Mouse (Mus musculus) E14TG2a.4 (cell line): ENCODE measurements around the gene Dysf.

Experiments used
- CTCF ChIP-seq: conservative IDR thresholded peaks from 2 replicates; pipeline ENCODE4 v1.5.1; 2014; ENCODE audit warnings: low read length
- NANOG ChIP-seq: IDR thresholded peaks from 2 replicates; pipeline ENCODE4 v1.6.1; 2014; ENCODE audit warnings: borderline replicate concordance, low read length, mixed read lengths

DNA sequence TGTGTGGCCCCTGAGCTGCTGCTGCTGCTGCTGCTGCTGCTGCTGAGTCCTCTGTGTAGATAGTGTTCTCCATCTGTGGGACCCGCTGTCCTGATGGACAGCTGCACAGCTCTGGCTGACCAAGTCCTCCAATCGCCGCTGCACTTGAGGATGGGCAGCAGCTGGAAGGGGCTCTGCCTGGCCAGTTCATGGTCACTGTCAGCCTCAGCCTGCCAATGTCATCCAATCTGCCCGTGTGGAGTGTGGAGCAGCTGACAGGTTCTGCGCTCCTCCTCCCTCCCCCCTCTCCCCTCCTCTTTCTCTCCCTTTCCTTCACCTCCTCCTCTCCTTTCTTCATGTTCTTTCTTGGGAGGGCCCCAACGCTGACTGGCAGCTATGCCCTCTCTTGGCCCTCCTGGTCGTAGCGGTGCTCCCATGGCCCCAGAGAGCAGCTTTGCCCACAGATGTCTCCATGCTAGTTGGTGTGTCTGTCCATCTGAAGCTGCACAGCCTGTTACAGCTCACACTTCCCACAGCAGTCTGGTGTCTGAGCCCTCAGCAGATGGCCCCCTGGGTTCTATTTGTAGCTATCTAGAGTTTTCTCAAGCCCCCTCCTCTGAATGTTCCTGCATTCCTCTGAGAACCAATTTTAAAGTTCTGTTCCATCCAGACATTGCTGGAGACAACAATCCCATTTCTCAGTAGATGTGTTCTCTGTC lies 223.8 kb downstream of the Dysf start:
- TF ChIP-seq CTCF (no peak), NANOG (no peak)
